In the genomic region with DNA sequence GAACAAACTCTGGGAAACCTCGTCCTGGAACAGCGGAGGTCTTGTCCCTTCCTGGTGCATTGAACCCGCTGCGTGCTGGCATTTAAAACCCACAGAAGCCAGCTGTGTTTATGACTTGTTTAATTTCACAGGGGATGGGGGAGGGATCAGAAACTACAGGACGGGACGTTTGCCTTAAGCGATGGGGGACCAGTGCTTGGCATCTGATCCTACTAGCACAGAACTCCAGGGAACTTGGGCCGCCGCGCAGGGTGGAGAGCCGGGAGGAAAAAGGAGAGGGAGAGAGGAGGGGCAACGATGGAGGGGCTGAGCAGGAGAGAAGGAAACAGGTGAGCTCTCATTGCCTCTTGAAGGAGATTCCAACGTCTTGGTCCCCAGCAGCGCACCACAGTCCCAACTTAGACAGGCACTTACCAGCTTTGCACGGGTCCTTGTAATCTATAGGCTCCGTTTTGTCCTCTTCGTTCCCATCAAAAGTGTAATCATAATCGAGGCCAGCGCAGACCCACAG, we compare ENCODE assay signal across 8 mouse cellular contexts. TPM values are rescaled to one million over a fixed set of nuclear protein-coding genes. Genes with fewer than 3 reads are reported as not detected.
DNase-seq lines count a peak whose midpoint lies in the region; ATAC-seq and TF ChIP-seq lines count a peak whose summit lies in the region.

No protein-coding gene starts in this region.

- ATAC-seq in embryonic facial prominence, embryonic 13.5 days (ENCODE audit: insufficient number of reproducible peaks, insufficient read depth, low FRiP score, low TSS enrichment, low read depth), result 0 out of 2 replicates have a peak, but pooled peaks have one; percentile 29
- peak; percentile 46 for ATAC-seq in hindbrain, embryonic 16.5 days
- ATAC-seq in erythroid progenitor cell, adult 5-6 weeks (replicated peaks; ENCODE audit: low FRiP score, poor library complexity, severe bottlenecking), result no peak

- peak overlapping the region; percentile 74 for H3K9ac ChIP-seq in embryonic facial prominence, embryonic 13.5 days
- H3K9ac ChIP-seq in hindbrain, embryonic 16.5 days (ENCODE audit: low read depth, low read length), result peak overlapping the region; percentile 80

- no peaks in the 10 kb centered on the region for H3K9me3 ChIP-seq in embryonic facial prominence, embryonic 13.5 days
- no peaks in the 10 kb centered on the region for H3K9me3 ChIP-seq in hindbrain, embryonic 16.5 days (ENCODE audit: control insufficient read depth, low read length)

- H3K4me3 ChIP-seq in gastrocnemius, adult 2 months, result peak overlapping the region; percentile 71
- H3K4me3 ChIP-seq in embryonic facial prominence, embryonic 13.5 days, result peak overlapping the region; percentile 69
- H3K4me3 ChIP-seq in hindbrain, embryonic 16.5 days (ENCODE audit: low read length), result peak overlapping the region; percentile 79
- H3K4me3 ChIP-seq in lung, adult 2 months (replicated peaks; ENCODE audit: extremely low read depth, low read depth, low read length), result peak overlapping the region; percentile 78

- peak; percentile 21 for DNase-seq in gastrocnemius, adult 2 months
- no peak for DNase-seq in gastrocnemius, adult 18-20 months (ENCODE audit: low spot score)
- DNase-seq in R1 (ENCODE audit: low read depth, low spot score), result peak; percentile 27
- peak; percentile 17 for DNase-seq in lung, adult 2 months
- peak; percentile 17 for DNase-seq in right cerebral cortex, postnatal 4 days

- no peak for TF ChIP-seq CTCF in gastrocnemius, adult 2 months (IDR thresholded peaks at IDR 0.05)
- TF ChIP-seq CTCF in lung, adult 2 months (IDR thresholded peaks at IDR 0.05; ENCODE audit: insufficient read depth, low read length), result no peak

- peaks cover 17% of the 10 kb centered on the region for H3K4me1 ChIP-seq in embryonic facial prominence, embryonic 13.5 days
- peaks cover 11% of the 10 kb centered on the region for H3K4me1 ChIP-seq in hindbrain, embryonic 16.5 days (ENCODE audit: control insufficient read depth, insufficient read depth, low read depth, low read length)
- H3K4me1 ChIP-seq in lung, adult 2 months (ENCODE audit: control insufficient read depth, insufficient read depth, low read length), result no peaks in the 10 kb centered on the region

- H3K36me3 ChIP-seq in embryonic facial prominence, embryonic 13.5 days, result no peaks in the 10 kb centered on the region
- no peaks in the 10 kb centered on the region for H3K36me3 ChIP-seq in hindbrain, embryonic 16.5 days (ENCODE audit: control insufficient read depth, insufficient read depth, low read length)

- H3K4me2 ChIP-seq in embryonic facial prominence, embryonic 13.5 days, result peak overlapping the region; percentile 98
- peak overlapping the region; percentile 100 for H3K4me2 ChIP-seq in hindbrain, embryonic 16.5 days (ENCODE audit: low read length)

- no peak for TF ChIP-seq POLR2A in lung, adult 2 months (IDR thresholded peaks at IDR 0.05; ENCODE audit: borderline replicate concordance, extremely low read depth, low read depth, low read length)

- peaks cover 29% of the 10 kb centered on the region for H3K27me3 ChIP-seq in embryonic facial prominence, embryonic 13.5 days
- H3K27me3 ChIP-seq in hindbrain, embryonic 16.5 days (replicated peaks; ENCODE audit: control insufficient read depth, insufficient read depth, low read length), result no peaks in the 10 kb centered on the region

- intact Hi-C loops in gastrocnemius, adult 2 months (cut with DNase I), result no loop called here

- peak overlapping the region; percentile 76 for H3K27ac ChIP-seq in gastrocnemius, adult 2 months
- H3K27ac ChIP-seq in embryonic facial prominence, embryonic 13.5 days, result 0 out of 2 replicates have a peak overlapping the region, but pooled peaks have one; percentile 60
- peak overlapping the region; percentile 44 for H3K27ac ChIP-seq in hindbrain, embryonic 16.5 days (ENCODE audit: low read depth, low read length)

- under 1% methylated on average over 19 of the region's 19 CpGs for WGBS in embryonic facial prominence, embryonic 13.5 days
- 2% methylated on average over 19 of the region's 19 CpGs for WGBS in hindbrain, embryonic 16.5 days
- WGBS in lung, adult 2 months, result 1% methylated on average over 19 of the region's 19 CpGs

RNA-seq across cellular contexts. Expression of a gene that starts 1.2 kb away (rescaled TPM):
- under 1 TPM; 0.43 to 0.70 TPM for total RNA-seq in gastrocnemius, adult 2 months (2021)
- under 1 TPM; 0.40 to 0.43 TPM for total RNA-seq in gastrocnemius, adult 18-20 months (2021)
- polyA plus RNA-seq in embryonic facial prominence, embryonic 13.5 days (2015; fragmentation: Nextera tagmentation; extraction: Ambion mirVana), result 6.6 and 6.8 TPM in 2 replicates
- polyA plus RNA-seq in hindbrain, embryonic 16.5 days (2015; fragmentation: Nextera tagmentation; extraction: Ambion mirVana), result 3.8 and 4.3 TPM in 2 replicates
- 0.84 and 1.6 TPM in 2 replicates for polyA plus RNA-seq in lung, adult 2 months (2012; rRNA removed)
- total RNA-seq in erythroid progenitor cell, adult 5-6 weeks (2015; ENCODE audit: low replicate concordance), result not detected in 2 replicates
- total RNA-seq in erythroid progenitor cell, adult 5-6 weeks (2017; ENCODE audit: low replicate concordance), result not detected in 2 replicates
